Comparison of ENCODE assay signal across 10 mouse cellular contexts in genomic region chr10:66953248-66953975, GRCm38 (mm10).
DNase-seq lines count a peak whose midpoint lies in the region; ATAC-seq and TF ChIP-seq lines count a peak whose summit lies in the region.
"Had no signal": no experiment of that assay in that cellular context is flagged by ENCODE, and none has a peak within 500 bp of the region (broad histone marks: within the 10 kb centered on the region; RNA-seq: fewer than 3 reads in every experiment).

No protein-coding gene starts in this region.

- no peaks in the 10 kb centered on the region for H3K27me3 ChIP-seq in small intestine, adult 2 months (ENCODE audit: control insufficient read depth, insufficient read depth, low read length)
- H3K27me3 ChIP-seq in heart, embryonic 11.5 days (ENCODE audit: control insufficient read depth, insufficient read depth, low read length) = no peaks in the 10 kb centered on the region
- H3K27me3 ChIP-seq in neural tube, embryonic 15.5 days (replicated peaks) = no peaks in the 10 kb centered on the region

- WGBS in lung, adult 2 months = 39% methylated on average over 10 of the region's 10 CpGs
- 31% methylated on average over 10 of the region's 10 CpGs for WGBS in small intestine, adult 2 months
- WGBS in heart, embryonic 11.5 days (ENCODE audit: insufficient replicate concordance) = 75% methylated on average over 10 of the region's 10 CpGs
- 77% methylated on average over 10 of the region's 10 CpGs for WGBS in neural tube, embryonic 15.5 days

- H3K4me1 ChIP-seq in lung, adult 2 months (ENCODE audit: control insufficient read depth, insufficient read depth, low read length) = peaks cover 6% of the 10 kb centered on the region; the same call in 1 of the 2 replicates
- H3K4me1 ChIP-seq in small intestine, adult 2 months (ENCODE audit: control insufficient read depth, insufficient read depth, insufficient read length, low read length) = peaks cover 12% of the 10 kb centered on the region; the same call in 1 of the 2 replicates
- H3K4me1 ChIP-seq in heart, embryonic 11.5 days (ENCODE audit: control insufficient read depth, insufficient read depth, low read length) = peaks cover 3% of the 10 kb centered on the region; the same call in 1 of the 2 replicates
- H3K4me1 ChIP-seq in neural tube, embryonic 15.5 days = no peaks in the 10 kb centered on the region

- peak; percentile 19 for DNase-seq in adrenal gland, postnatal 14 days
- DNase-seq in adrenal gland, postnatal 25 days = no peak
- peak; percentile 33 for DNase-seq in lung, postnatal 25 days (ENCODE audit: low spot score)
- DNase-seq in lung, adult 2 months = no peak
- peak; percentile 45 for DNase-seq in brain, adult 2 months (ENCODE audit: low read depth, low spot score)
- DNase-seq: cerebellum, adult 11-12 months had no signal

- no peak overlapping the region for H3K4me3 ChIP-seq in lung, adult 2 months (replicated peaks; ENCODE audit: extremely low read depth, low read depth, low read length)
- H3K4me3 ChIP-seq in small intestine, adult 2 months (ENCODE audit: low read depth, low read length) = no peak overlapping the region
- no peak overlapping the region for H3K4me3 ChIP-seq in heart, embryonic 11.5 days (ENCODE audit: low read depth, low read length)
- no peak overlapping the region for H3K4me3 ChIP-seq in neural tube, embryonic 15.5 days (replicated peaks)
- H3K4me3 ChIP-seq: heart, embryonic 10.5 days had no signal

- no peak overlapping the region for H3K9ac ChIP-seq in heart, embryonic 11.5 days (ENCODE audit: low read depth, low read length)
- H3K9ac ChIP-seq in neural tube, embryonic 15.5 days (replicated peaks) = no peak overlapping the region

- no peaks in the 10 kb centered on the region for H3K9me3 ChIP-seq in heart, embryonic 11.5 days (replicated peaks; ENCODE audit: control insufficient read depth, low read length)
- H3K9me3 ChIP-seq in neural tube, embryonic 15.5 days (replicated peaks) = no peaks in the 10 kb centered on the region
- H3K9me3 ChIP-seq: heart, embryonic 10.5 days had no signal

- TF ChIP-seq POLR2A in lung, adult 2 months (IDR thresholded peaks at IDR 0.05; ENCODE audit: borderline replicate concordance, extremely low read depth, low read depth, low read length) = no peak
- no peak for TF ChIP-seq POLR2A in small intestine, adult 2 months (IDR thresholded peaks at IDR 0.05; ENCODE audit: low read depth, low read length)

- TF ChIP-seq CTCF in lung, adult 2 months (IDR thresholded peaks at IDR 0.05; ENCODE audit: insufficient read depth, low read length) = no peak
- no peak for TF ChIP-seq CTCF in small intestine, adult 2 months (IDR thresholded peaks at IDR 0.05; ENCODE audit: extremely low read depth, insufficient read length, insufficient replicate concordance, low read depth, low read length)

- peak overlapping the region; percentile 12; the same call in 1 of the 2 replicates for H3K27ac ChIP-seq in small intestine, adult 2 months (ENCODE audit: insufficient read depth, low read depth, low read length)
- H3K27ac ChIP-seq in heart, embryonic 11.5 days (ENCODE audit: low read depth, low read length) = no peak overlapping the region
- H3K27ac ChIP-seq in neural tube, embryonic 15.5 days (replicated peaks) = no peak overlapping the region
- H3K27ac ChIP-seq: heart, embryonic 10.5 days had no signal

- H3K4me2 ChIP-seq in heart, embryonic 11.5 days = no peak overlapping the region
- no peak overlapping the region for H3K4me2 ChIP-seq in neural tube, embryonic 15.5 days

- no peak for ATAC-seq in heart, embryonic 11.5 days (replicated peaks; ENCODE audit: insufficient number of reproducible peaks, low FRiP score, low TSS enrichment)
- ATAC-seq in neural tube, embryonic 15.5 days (ENCODE audit: low FRiP score) = no peak

- no peaks in the 10 kb centered on the region for H3K36me3 ChIP-seq in small intestine, adult 2 months (ENCODE audit: control insufficient read depth, insufficient read depth, low read length)
- H3K36me3 ChIP-seq in heart, embryonic 11.5 days (ENCODE audit: control insufficient read depth, insufficient read depth, low read length) = no peaks in the 10 kb centered on the region
- no peaks in the 10 kb centered on the region for H3K36me3 ChIP-seq in neural tube, embryonic 15.5 days
- H3K36me3 ChIP-seq: heart, embryonic 10.5 days had no signal

Comparison
In these comparisons a context has a peak if more than half of its experiments do, and no peak if none do; other contexts are left out.
1. DNase-seq: peak in adrenal gland, postnatal 14 days (single experiment), lung, postnatal 25 days (single experiment) and brain, adult 2 months (single experiment); none in adrenal gland, postnatal 25 days (single experiment) and lung, adult 2 months (single experiment).